Mouse (Mus musculus): ENCODE measurements around the gene Gm21987. TPM values are rescaled to one million over a fixed set of nuclear protein-coding genes. Genes with fewer than 3 reads are reported as not detected.
A peak's percentile ranks its signal among the peaks of the same experiment; 100 is the strongest.

Gene Gm21987
- total RNA-seq, 2 experiments from 2014 or later, result not detected

DNA sequence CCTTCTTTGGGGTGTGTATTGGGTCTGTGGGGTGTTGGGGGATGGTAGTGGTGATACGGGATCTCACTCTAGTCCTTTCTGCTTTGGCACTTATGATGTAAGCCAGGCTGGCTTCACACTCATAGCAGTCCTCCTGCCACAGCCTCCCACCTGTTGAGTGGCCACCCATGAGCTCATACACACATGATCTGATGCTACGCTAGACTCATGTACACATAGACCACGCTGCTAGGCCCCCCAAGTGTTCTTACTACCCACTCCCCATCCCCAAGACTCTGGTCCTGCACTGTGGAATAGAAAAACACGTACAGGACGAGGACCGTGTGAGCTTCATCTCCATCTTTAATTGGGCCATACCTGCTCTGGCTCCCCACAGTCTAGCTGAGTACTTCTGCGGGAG, 22.2 kb downstream of the Gm21987 start:
- H3K4me3 ChIP-seq, result no peak overlapping the region
- TF ChIP-seq CTCF (conservative IDR thresholded peaks at IDR 0.05), result no peak
- H3K27ac ChIP-seq, result no peak overlapping the region
- no peak for DNase-seq (ENCODE audit: low spot score in 2 of 2)

DNA sequence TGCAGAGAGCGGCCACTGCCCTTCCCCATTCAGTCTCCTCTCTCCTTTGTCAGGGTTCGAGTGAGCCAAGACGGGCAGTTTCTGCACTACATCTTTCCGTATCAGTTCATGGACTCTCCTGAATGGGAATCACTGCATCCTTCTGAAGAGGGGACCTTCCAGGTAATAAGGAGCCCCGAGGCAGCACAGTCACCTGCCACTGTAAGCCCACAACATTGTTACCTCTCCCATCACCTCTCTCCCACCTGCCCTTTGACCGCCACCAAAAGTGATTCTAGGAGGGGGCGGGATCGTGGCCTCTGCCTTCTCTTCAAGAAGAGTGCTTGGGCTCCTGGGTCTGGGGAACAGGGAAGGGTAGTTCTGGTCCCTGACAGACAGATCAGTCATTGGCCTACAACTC, 22.6 kb downstream of the Gm21987 start:
- no peak overlapping the region for H3K4me3 ChIP-seq
- no peak for TF ChIP-seq CTCF (conservative IDR thresholded peaks at IDR 0.05)
- no peak for DNase-seq (ENCODE audit: low spot score in 2 of 2)
- H3K27ac ChIP-seq, result no peak overlapping the region

DNA sequence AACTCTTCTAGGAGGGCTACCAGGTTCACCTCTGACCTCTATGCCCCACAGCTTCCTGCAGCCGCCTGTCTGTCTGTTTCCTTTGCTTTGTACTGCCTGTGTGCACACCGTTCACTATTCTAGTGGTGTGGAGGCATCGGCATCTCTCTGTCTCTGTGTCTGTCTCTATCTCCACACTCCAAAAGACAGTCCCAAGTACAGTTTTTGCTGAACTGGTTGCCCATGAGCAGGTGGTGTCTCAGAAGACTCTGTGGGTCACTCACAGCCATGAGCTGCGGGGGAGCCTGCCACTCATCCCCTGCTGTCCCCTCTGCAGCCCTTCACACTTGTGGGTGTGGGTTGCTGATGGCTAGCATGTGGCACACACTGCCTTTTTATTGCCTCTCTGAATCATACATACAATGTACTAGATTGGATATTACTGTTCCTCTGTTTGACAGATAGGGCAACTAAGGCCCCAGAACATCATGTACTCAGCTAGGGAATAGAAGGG, 23.2 kb downstream of the Gm21987 start:
- no peak for TF ChIP-seq CTCF (conservative IDR thresholded peaks at IDR 0.05)
- H3K4me3 ChIP-seq, result no peak overlapping the region
- no peak for DNase-seq (ENCODE audit: low spot score in 2 of 2)
- no peak overlapping the region for H3K27ac ChIP-seq

DNA sequence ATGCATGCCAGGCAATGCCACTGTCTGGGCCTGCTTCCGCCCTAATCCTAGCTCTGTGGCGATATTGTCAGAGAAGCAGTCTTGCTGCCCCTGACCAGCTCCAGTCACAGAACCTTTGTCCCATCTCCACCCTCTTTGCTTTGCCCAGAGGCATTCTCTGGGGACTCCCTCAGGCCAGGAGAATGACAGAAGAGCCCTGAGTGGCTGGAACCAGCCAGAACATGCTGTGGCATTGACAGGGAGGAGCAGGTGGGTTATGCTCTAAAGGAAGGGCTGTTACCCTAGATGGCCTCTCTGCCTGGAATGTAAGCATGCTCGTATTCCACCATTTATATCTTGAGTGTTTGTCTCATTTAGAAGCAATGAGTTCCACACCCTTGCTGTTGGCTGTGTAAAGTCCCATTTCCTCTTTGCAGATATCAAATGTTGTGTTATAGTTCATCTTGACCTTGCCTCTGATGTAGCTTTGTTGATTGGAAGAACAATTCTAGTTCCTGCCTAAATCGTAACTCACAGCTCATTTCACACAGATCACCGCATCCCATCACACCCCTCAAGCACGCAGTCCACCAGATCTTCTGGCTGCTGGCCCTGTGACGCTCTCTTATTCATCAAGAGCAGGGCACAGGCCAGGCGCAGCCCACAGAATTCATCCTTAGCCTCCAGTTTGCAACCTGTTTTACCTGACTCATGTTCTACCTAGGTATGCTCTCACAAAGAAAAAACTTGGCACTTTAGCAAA, 24.0 kb downstream of the Gm21987 start:
- no peak for TF ChIP-seq CTCF (conservative IDR thresholded peaks at IDR 0.05)
- H3K27ac ChIP-seq, result no peak overlapping the region
- no peak overlapping the region for H3K4me3 ChIP-seq
- DNase-seq (ENCODE audit: low spot score in 2 of 2), result no peak

DNA sequence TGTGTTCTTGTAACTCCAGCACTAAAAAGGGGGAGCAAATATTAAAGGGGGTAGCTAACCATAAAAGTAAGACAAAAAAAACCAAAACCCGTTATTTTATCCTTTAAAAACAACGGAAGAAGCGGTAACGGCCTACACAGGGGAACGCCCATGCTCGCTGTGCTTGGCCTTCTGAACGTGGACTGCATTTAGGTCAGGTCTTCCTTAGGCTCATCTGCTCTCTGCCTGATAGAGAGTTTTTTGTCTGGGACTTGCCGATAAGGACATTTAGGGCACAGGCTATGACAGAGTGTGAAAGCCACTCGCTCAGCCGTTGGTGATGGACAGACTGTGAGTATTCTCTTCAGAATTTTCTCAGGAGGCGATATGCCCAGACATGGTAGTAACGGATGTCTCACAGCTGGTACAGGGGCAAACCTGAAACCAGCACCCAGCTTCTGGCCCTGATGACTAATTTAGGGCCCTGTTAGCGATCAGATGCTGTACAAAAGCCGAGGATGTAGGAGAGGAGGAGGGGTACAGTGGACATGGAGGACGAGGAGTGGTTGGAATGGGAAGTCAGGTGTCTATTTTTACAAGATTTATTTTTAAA, 25.0 kb downstream of the Gm21987 start:
- TF ChIP-seq CTCF (conservative IDR thresholded peaks at IDR 0.05), result no peak
- no peak overlapping the region for H3K4me3 ChIP-seq
- no peak for DNase-seq (ENCODE audit: low spot score in 2 of 2)
- no peak overlapping the region for H3K27ac ChIP-seq

DNA sequence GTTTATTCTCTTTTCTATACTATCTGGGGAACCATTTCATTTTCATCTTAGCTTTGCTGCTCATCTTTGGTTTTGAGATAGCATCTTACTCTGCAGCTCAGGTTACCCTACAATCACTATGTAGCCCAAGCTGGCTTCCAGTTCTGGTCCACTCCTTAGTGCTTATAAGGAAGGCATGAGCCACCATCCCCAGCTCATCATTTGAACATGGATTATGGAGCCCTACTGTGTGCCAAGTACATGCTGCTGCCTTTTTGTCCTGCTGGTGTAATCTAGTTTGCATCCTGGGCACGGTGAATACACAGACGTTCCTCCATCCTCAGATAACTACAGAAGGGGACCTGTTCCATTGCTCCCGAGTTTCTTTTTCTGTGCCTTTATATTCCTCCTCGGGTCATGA, 26.0 kb downstream of the Gm21987 start:
- Histone ChIP-seq H3K4me3 (no peak overlapping the region), H3K27ac (no peak overlapping the region)
- no peak for DNase-seq (ENCODE audit: low spot score in 2 of 2)
- TF ChIP-seq CTCF (conservative IDR thresholded peaks at IDR 0.05), result no peak

DNA sequence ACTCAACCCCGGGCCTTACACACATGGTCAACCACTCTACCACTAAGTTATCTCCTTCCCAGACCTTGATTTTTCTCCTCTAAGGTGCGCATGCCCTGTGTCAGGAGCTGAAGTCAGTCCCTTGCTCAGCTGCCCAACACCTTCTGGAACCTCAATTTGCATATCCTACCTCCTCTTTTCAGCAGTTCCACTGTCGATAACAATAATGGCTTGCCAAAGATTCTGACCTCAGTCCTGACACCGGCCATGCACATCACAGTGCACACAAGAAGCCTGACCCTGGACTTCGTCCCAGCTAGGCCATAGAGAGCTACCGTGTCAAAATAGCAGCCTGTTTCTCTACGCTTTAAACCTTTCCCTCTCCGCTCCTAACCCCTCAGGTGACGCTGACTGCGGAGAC, 26.6 kb downstream of the Gm21987 start:
- no peak for TF ChIP-seq CTCF (conservative IDR thresholded peaks at IDR 0.05)

DNA sequence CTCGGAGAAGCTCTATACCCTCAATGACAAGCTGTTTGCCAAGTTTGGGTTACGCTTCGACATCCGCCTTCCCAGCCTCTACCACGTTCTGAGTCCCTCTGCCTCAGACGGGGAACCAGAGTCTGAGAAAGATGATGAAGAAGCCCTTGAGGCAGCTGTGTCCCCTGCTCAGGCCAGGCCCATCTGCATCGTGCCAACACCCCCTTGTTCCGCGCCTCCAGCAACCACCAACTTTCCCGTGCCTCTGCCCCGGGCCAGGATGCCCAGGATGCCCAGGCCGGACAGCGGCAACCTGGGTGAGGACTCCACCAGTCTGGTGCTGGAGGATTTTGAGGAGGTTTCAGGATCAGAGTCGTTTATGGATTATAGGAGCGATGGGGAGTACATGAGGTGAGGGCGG, 27.1 kb downstream of the Gm21987 start:
- no peak overlapping the region for H3K4me3 ChIP-seq
- no peak for TF ChIP-seq CTCF (conservative IDR thresholded peaks at IDR 0.05)
- no peak for DNase-seq (ENCODE audit: low spot score in 2 of 2)
- H3K27ac ChIP-seq, result no peak overlapping the region

More for the DNA sequence above, 26.6 kb downstream of the Gm21987 start:
- no peak for DNase-seq (ENCODE audit: low spot score in 2 of 2)
- H3K27ac ChIP-seq, result no peak overlapping the region
- no peak overlapping the region for H3K4me3 ChIP-seq

DNA sequence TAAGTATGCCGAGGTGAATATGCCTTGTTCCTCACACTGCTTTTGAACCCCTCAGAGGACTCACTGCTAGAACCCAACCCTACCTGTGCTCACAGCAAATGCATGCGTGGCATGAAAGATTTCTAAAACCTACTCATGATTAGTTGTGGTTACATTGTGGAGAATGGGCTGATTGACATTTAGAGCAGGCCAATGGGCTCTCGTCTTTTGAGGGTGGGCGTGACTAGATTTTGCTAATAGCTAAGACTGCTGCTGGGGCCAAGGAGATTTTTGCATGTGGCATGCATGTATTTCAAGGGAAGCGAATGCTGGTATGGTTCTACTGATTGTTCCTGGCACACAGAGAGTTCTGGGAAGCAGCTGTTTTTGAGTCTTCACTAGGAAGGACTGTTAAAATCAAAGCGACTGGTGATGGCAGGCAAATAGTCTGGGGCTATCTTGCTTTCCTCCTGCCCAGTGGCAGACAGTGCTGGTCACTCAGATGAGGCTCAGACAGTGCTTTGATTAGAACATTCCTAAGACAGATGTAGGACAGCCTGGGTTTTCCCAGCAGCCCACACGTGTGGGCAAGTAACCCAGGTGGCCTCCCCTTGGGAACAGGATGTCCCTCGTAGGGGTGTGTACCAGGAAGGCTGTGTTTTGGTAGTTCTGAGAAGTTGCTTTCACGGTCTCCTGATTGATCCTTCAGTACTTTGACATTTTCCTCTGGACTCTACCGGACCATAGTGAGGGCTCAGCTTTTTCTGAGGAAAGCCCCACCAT, 27.7 kb downstream of the Gm21987 start:
- Histone ChIP-seq H3K4me3 (no peak overlapping the region), H3K27ac (no peak overlapping the region)
- no peak for TF ChIP-seq CTCF (conservative IDR thresholded peaks at IDR 0.05)
- no peak for DNase-seq (ENCODE audit: low spot score in 2 of 2)

DNA sequence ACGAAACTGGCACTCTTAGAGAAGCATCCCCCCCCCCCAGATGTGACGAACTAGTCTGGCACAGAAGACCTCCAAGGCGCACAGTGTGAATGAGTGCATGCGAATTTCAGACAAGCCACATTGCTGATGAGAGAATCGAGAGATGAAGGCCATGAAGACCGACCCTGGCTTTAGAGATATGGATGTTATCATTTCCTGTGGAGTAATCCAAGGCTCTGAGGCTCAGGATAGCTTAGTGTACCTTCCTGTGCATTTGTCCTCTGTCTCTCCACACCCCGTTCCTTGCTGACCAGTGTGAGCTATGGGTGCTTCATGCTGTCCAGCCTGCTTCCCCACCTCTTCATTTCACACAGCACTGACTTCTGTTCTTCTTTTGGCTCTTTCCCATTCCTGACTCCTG, 28.3 kb downstream of the Gm21987 start:
- no peak for TF ChIP-seq CTCF (conservative IDR thresholded peaks at IDR 0.05)
- H3K4me3 ChIP-seq, result no peak overlapping the region
- DNase-seq (ENCODE audit: low spot score in 2 of 2), result no peak
- H3K27ac ChIP-seq, result no peak overlapping the region

DNA sequence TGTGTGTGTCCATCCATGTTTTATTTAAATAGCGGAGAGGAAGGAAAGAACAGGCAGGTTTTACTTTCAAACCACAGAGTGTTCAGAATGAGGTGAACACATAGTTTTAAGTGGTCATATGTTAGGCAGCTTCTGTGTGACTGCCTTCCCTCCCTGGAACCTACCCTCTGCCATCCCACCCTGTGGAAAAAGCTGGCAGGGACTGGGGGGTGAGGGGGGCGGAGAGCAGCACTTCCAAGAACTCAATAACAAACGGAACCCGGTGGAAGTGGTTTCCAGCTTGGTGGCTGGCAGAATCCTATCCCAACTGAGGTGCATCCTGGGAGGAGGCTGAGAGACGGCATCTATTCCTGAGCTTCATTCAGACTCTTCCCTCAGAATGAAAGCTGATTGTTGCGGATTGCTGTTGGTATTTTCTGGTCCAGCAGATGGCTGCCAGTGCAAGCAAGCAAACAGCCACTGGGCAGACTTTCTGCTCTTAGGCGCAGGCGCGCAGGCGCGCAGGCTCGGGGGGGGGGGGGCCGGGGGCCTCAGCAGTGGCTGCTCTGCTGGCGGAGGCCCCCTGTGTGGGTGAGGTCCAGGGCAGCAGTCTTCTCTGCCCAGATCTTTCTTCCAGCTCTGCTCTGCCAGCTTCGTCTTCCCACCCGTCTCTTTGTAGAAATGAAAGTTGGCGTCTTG, 29.5 kb downstream of the Gm21987 start:
- Histone ChIP-seq H3K27ac (peak overlapping the region; percentile 87), H3K4me3 (peak overlapping the region; percentile 58)
- peak; percentile 40 to 71 for DNase-seq (ENCODE audit: low spot score in 2 of 2)
- TF ChIP-seq CTCF (conservative IDR thresholded peaks at IDR 0.05), result peak; percentile 70

DNA sequence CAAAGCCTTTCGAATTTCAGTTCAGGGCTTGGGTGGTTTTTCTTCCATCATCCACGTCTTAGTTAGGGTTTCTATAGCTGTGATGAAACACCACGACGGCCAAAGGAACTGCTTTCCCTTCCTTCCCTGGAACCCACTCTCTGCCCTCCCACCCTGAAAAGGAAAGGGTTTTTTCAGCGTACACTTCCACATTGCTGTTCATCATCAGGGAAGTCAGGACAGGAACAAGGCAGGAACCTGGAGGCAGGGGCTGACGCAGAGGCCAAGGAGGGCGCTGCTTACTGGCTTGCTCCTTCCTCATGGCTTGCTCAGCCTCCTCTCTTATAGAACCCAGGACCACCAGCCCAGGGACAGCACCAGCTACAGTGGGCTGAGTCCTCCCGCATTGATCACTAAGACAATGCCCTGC, 30.0 kb downstream of the Gm21987 start:
- no peak for TF ChIP-seq CTCF (conservative IDR thresholded peaks at IDR 0.05)
- peak overlapping the region; percentile 87 for H3K27ac ChIP-seq

DNA sequence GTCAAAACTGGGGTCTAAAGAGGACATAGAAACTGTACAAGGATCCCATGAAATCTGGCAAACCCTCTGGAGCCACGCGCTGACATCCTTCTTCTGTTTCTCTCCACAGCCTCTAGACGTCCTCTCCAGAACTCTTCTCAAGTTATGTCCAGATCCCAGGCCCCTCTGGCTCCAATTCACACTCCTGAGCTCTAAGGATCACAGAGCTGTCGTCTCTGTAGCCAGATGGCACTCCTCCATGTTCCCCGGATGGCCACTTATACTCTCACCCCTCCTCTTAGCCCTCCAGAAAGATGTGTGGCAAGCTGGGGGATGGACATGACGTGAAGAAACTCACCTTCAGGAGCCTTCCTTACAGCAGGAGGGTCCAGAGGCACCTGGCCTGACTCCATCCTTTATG, 30.7 kb downstream of the Gm21987 start:
- H3K27ac ChIP-seq, result no peak overlapping the region
- H3K4me3 ChIP-seq, result no peak overlapping the region
- no peak for DNase-seq (ENCODE audit: low spot score in 2 of 2)
- no peak for TF ChIP-seq CTCF (conservative IDR thresholded peaks at IDR 0.05)

More for the DNA sequence above, 30.0 kb downstream of the Gm21987 start:
- no peak for DNase-seq (ENCODE audit: low spot score in 2 of 2)
- H3K4me3 ChIP-seq, result peak overlapping the region; percentile 58
